Mouse (Mus musculus) liver, embryonic 12.5 days (tissue): ENCODE data around the gene Man1a2. TPM values are rescaled to one million over a fixed set of nuclear protein-coding genes. Genes with fewer than 3 reads are reported as not detected.

Experiments
- ATAC-seq: fragments of 200-750 bp; cut with Nextera tagmentation; 2 replicates; pipeline ENCODE4 v1.8.0; 2017; ENCODE audit warnings: moderate number of reproducible peaks, mild to moderate bottlenecking, moderate library complexity
- H3K27ac ChIP-seq: fragments of 300-500 bp; sonication (generic); 2 replicates; pipeline ENCODE4 v1.5.1; 2016; ENCODE audit warnings: mild to moderate bottlenecking
- H3K27me3 ChIP-seq: fragments of 300-500 bp; sonication (generic); replicated peaks from 2 replicates; pipeline ENCODE4 v1.6.1; 2016; ENCODE audit warnings: mild to moderate bottlenecking, moderate library complexity
- H3K36me3 ChIP-seq: fragments of 300-500 bp; sonication (generic); 2 replicates; pipeline ENCODE4 v1.6.1; 2016; ENCODE audit warnings: mild to moderate bottlenecking, moderate library complexity
- H3K4me1 ChIP-seq: fragments of 300-500 bp; sonication (generic); 2 replicates; pipeline ENCODE4 v1.6.1; 2016
- H3K4me2 ChIP-seq: fragments of 300-500 bp; sonication (generic); 2 replicates; pipeline ENCODE4 v1.6.1; 2016; ENCODE audit warnings: mild to moderate bottlenecking, moderate library complexity
- H3K4me3 ChIP-seq: fragments of 300-500 bp; sonication (generic); 2 replicates; pipeline ENCODE4 v1.5.1; 2016; ENCODE audit warnings: mild to moderate bottlenecking, moderate library complexity
- H3K9ac ChIP-seq: fragments of 300-500 bp; sonication (generic); 2 replicates; pipeline ENCODE4 v1.6.1; 2016; ENCODE audit warnings: mild to moderate bottlenecking, moderate library complexity
- H3K9me3 ChIP-seq: fragments of 300-500 bp; sonication (generic); replicated peaks from 2 replicates; pipeline ENCODE4 v1.6.1; 2016; ENCODE audit warnings: mild to moderate bottlenecking, moderate library complexity
- WGBS: fragments of 180-500 bp; shearing (Covaris S2); methylation state at CpG from one replicate; pipeline ENCODE4 v1.1.7; 2016; ENCODE audit not compliant: insufficient replicate concordance; 5-methylcytosine and 5-hydroxymethylcytosine counted together
- polyA plus RNA-seq: library from polyadenylated mRNA; unstranded; fragments of >200 nt; fragmentation: Nextera tagmentation; extraction: Ambion mirVana; gene quantifications from 2 replicates; pipeline ENCODE4 v1.2.1, GENCODE M21; 2016

The Man1a2 gene
- polyA plus RNA-seq, 1 experiment from 2014 or later: 65.0 TPM

GRCm38 (mm10) chr3:100604539-100604938 is 80.8 kb downstream of the Man1a2 start:
- Histone ChIP-seq H3K9ac (no peak overlapping the region), H3K27me3 (no peaks in the 10 kb centered on the region), H3K4me3 (no peak overlapping the region), H3K4me2 (no peak overlapping the region), H3K9me3 (no peaks in the 10 kb centered on the region), H3K36me3 (peaks cover 15% of the 10 kb centered on the region), H3K27ac (no peak overlapping the region), H3K4me1 (no peaks in the 10 kb centered on the region)
- WGBS: 72% methylated on average over 2 of the region's 2 CpGs
- ATAC-seq: 0 out of 2 replicates have a peak, but pooled peaks have one; percentile 13

- Histone ChIP-seq H3K27me3 (no peaks in the 10 kb centered on the region), H3K27ac (no peak overlapping the region), H3K4me1 (no peaks in the 10 kb centered on the region), H3K4me3 (no peak overlapping the region), H3K9me3 (no peaks in the 10 kb centered on the region), H3K36me3 (0 out of 2 replicates have a peak, but pooled peaks cover 6% of the 10 kb centered on the region), H3K4me2 (no peak overlapping the region), H3K9ac (no peak overlapping the region)
- WGBS: 62% methylated on average over 2 of the region's 2 CpGs
- ATAC-seq: no peak
Measured at GRCm38 (mm10) chr3:100599265-100599820, 86.0 kb downstream of the Man1a2 start.

GRCm38 (mm10) chr3:100591053-100591452 is 94.2 kb downstream of the Man1a2 start:
- peaks cover 9% of the 10 kb centered on the region for H3K36me3 ChIP-seq
- H3K4me2 ChIP-seq: no peak overlapping the region
- no peak overlapping the region for H3K9ac ChIP-seq
- no peaks in the 10 kb centered on the region for H3K27me3 ChIP-seq
- no peaks in the 10 kb centered on the region for H3K4me1 ChIP-seq
- H3K4me3 ChIP-seq: no peak overlapping the region
- H3K27ac ChIP-seq: no peak overlapping the region
- 90% methylated on average over 4 of the region's 4 CpGs for WGBS
- H3K9me3 ChIP-seq: no peaks in the 10 kb centered on the region
- ATAC-seq: no peak

- no peaks in the 10 kb centered on the region for H3K27me3 ChIP-seq
- 80% methylated on average over 1 of the region's 1 CpGs for WGBS
- no peaks in the 10 kb centered on the region for H3K4me1 ChIP-seq
Measured at GRCm38 (mm10) chr3:100582721-100583355, 102.5 kb downstream of the Man1a2 start.

GRCm38 (mm10) chr3:100572571-100573183 is 112.6 kb downstream of the Man1a2 start:
- 75% methylated on average over 3 of the region's 3 CpGs for WGBS
- no peak overlapping the region for H3K9ac ChIP-seq
- no peaks in the 10 kb centered on the region for H3K4me1 ChIP-seq
- H3K4me3 ChIP-seq: no peak overlapping the region
- H3K36me3 ChIP-seq: peaks cover 23% of the 10 kb centered on the region
- no peaks in the 10 kb centered on the region for H3K9me3 ChIP-seq
- H3K4me2 ChIP-seq: no peak overlapping the region
- no peak for ATAC-seq
- no peak overlapping the region for H3K27ac ChIP-seq
- H3K27me3 ChIP-seq: no peaks in the 10 kb centered on the region

More at GRCm38 (mm10) chr3:100582721-100583355, 102.5 kb downstream of the Man1a2 start:
- no peak overlapping the region for H3K4me2 ChIP-seq
- ATAC-seq: no peak
- no peak overlapping the region for H3K27ac ChIP-seq
- no peak overlapping the region for H3K9ac ChIP-seq
- no peak overlapping the region for H3K4me3 ChIP-seq
- H3K9me3 ChIP-seq: no peaks in the 10 kb centered on the region
- peaks cover 30% of the 10 kb centered on the region for H3K36me3 ChIP-seq

- Histone ChIP-seq H3K9me3 (no peaks in the 10 kb centered on the region), H3K27me3 (no peaks in the 10 kb centered on the region), H3K4me2 (no peak overlapping the region), H3K36me3 (peaks cover 24% of the 10 kb centered on the region), H3K9ac (no peak overlapping the region), H3K4me1 (no peaks in the 10 kb centered on the region), H3K27ac (no peak overlapping the region), H3K4me3 (no peak overlapping the region)
- WGBS: 74% methylated on average over 13 of the region's 13 CpGs
- ATAC-seq: 0 out of 2 replicates have a peak, but pooled peaks have one; percentile 24
Measured at GRCm38 (mm10) chr3:100568443-100569390, 116.6 kb downstream of the Man1a2 start.

- Histone ChIP-seq H3K27ac (no peak overlapping the region), H3K9me3 (no peaks in the 10 kb centered on the region), H3K4me2 (no peak overlapping the region), H3K4me3 (no peak overlapping the region), H3K9ac (no peak overlapping the region), H3K36me3 (peaks cover 31% of the 10 kb centered on the region), H3K4me1 (no peaks in the 10 kb centered on the region), H3K27me3 (no peaks in the 10 kb centered on the region)
- ATAC-seq: no peak
- WGBS: 79% methylated on average over 2 of the region's 2 CpGs
Measured at GRCm38 (mm10) chr3:100563565-100563964, 121.7 kb downstream of the Man1a2 start.

- no peaks in the 10 kb centered on the region for H3K4me1 ChIP-seq
- H3K9me3 ChIP-seq: no peaks in the 10 kb centered on the region
- H3K36me3 ChIP-seq: peaks cover 28% of the 10 kb centered on the region
- no peak for ATAC-seq
- H3K27me3 ChIP-seq: no peaks in the 10 kb centered on the region
- H3K4me3 ChIP-seq: no peak overlapping the region
- H3K27ac ChIP-seq: no peak overlapping the region
- H3K4me2 ChIP-seq: no peak overlapping the region
- 84% methylated on average over 7 of the region's 7 CpGs for WGBS
- no peak overlapping the region for H3K9ac ChIP-seq
Measured at GRCm38 (mm10) chr3:100562455-100562854, 122.8 kb downstream of the Man1a2 start.

GRCm38 (mm10) chr3:100561561-100562175 is 123.6 kb downstream of the Man1a2 start:
- 91% methylated on average over 2 of the region's 2 CpGs for WGBS

GRCm38 (mm10) chr3:100559431-100559830 is 125.9 kb downstream of the Man1a2 start:
- no peak overlapping the region for H3K4me2 ChIP-seq
- H3K27ac ChIP-seq: no peak overlapping the region
- H3K4me3 ChIP-seq: no peak overlapping the region
- H3K27me3 ChIP-seq: no peaks in the 10 kb centered on the region
- no peak for ATAC-seq
- no peaks in the 10 kb centered on the region for H3K9me3 ChIP-seq
- H3K36me3 ChIP-seq: peaks cover 7% of the 10 kb centered on the region
- peaks cover 10% of the 10 kb centered on the region; the same call in 1 of the 2 replicates for H3K4me1 ChIP-seq
- 93% methylated on average over 7 of the region's 7 CpGs for WGBS
- no peak overlapping the region for H3K9ac ChIP-seq

More at GRCm38 (mm10) chr3:100561561-100562175, 123.6 kb downstream of the Man1a2 start:
- Histone ChIP-seq H3K4me1 (no peaks in the 10 kb centered on the region), H3K9ac (no peak overlapping the region), H3K27me3 (no peaks in the 10 kb centered on the region), H3K4me3 (no peak overlapping the region), H3K4me2 (no peak overlapping the region), H3K36me3 (peaks cover 20% of the 10 kb centered on the region), H3K9me3 (no peaks in the 10 kb centered on the region), H3K27ac (no peak overlapping the region)
- ATAC-seq: no peak

- WGBS: 54% methylated on average over 4 of the region's 4 CpGs
- Histone ChIP-seq H3K27me3 (no peaks in the 10 kb centered on the region), H3K4me3 (no peak overlapping the region), H3K4me1 (peaks cover 12% of the 10 kb centered on the region; the same call in 1 of the 2 replicates), H3K27ac (no peak overlapping the region), H3K9me3 (no peaks in the 10 kb centered on the region), H3K36me3 (peaks cover 6% of the 10 kb centered on the region), H3K9ac (no peak overlapping the region), H3K4me2 (no peak overlapping the region)
- ATAC-seq: no peak
Measured at GRCm38 (mm10) chr3:100558211-100558708, 127.0 kb downstream of the Man1a2 start.
